Mouse (Mus musculus): Measurements from ENCODE around the gene Foxj1. TPM values are rescaled to one million over a fixed set of nuclear protein-coding genes. Genes with fewer than 3 reads are reported as not detected.

Foxj1 gene
- polyA plus RNA-seq (2017; shearing (Covaris generic)) = 0.24 TPM

DNA sequence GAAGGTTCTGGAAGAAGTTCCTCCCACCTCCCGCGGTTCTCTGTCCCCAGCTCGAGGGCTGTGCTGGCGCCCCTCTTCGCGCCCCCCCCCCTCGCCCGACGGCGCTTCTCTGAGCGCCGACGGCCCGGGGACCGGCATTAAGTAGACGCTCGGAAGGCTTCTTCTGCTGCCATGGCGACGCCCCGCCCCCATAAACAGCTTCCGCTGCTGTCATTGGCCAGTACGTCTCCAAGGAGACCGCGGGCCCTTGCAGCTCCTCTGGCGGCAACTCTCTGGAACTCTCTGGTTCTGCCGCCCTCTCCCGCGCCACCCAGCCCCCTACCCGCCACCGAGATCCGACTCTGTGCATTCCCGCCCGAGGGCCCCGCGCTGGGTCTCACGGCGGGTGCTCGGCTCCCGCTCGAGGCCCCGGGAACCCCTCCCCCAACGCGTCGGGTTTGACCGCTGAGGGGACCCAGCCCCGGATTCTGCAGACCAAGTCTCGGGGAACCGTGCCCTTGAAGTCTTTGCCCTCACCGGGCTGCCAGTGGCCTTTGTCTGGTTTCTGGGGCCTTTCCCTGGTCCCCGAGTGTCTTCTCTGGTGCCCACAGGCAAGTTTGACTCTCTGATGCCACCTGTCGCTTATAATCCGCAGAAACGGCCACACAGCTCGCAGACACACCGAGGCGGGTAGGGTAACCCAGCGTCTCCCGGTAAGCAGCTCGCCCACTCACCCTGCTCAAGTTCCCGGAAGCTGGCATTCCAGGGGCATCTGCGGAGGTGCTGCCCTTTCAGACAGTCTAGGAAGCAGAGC, at the start of gene Foxj1:
Foxj1 (minus strand) TSS at position 156 of the 793 bp plus-strand sequence.

DNA sequence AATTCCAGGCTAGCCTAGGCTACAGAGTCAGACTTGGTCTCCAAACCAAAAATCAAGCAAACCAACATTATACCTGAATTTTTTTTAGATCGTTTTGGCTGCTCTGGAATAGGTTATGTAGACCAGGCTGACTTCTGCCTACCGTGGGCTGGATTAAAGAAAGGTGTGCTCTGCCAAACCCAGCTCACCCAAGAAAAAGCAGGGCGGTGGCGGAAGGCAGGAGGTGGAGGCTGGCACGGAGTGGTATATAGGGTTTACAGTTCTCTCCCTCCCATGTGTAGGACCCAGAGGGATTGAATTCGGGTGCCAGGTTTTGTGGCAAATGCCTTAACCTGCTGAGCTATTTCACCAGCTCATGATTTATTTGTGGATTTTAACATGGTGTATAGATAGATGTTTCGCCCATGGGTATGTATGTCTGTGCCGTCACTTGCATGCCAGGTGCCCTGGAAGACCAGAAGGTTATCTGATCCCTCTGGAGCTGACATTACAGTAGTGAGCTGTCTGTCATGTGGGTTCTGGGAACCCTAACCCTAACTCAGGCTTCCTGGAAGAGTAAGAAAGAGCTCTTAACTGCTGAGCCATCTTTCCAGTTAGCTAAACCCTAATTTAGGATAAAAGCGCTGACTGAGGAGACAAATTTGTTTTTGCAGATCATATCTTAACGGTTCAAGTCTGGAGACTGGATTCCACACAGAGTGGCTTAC, 28.0 kb downstream of the Foxj1 start, which contains the start of gene Exoc7:
Exoc7 (minus strand) TSS at position 215 of the 707 bp plus-strand sequence.

DNA sequence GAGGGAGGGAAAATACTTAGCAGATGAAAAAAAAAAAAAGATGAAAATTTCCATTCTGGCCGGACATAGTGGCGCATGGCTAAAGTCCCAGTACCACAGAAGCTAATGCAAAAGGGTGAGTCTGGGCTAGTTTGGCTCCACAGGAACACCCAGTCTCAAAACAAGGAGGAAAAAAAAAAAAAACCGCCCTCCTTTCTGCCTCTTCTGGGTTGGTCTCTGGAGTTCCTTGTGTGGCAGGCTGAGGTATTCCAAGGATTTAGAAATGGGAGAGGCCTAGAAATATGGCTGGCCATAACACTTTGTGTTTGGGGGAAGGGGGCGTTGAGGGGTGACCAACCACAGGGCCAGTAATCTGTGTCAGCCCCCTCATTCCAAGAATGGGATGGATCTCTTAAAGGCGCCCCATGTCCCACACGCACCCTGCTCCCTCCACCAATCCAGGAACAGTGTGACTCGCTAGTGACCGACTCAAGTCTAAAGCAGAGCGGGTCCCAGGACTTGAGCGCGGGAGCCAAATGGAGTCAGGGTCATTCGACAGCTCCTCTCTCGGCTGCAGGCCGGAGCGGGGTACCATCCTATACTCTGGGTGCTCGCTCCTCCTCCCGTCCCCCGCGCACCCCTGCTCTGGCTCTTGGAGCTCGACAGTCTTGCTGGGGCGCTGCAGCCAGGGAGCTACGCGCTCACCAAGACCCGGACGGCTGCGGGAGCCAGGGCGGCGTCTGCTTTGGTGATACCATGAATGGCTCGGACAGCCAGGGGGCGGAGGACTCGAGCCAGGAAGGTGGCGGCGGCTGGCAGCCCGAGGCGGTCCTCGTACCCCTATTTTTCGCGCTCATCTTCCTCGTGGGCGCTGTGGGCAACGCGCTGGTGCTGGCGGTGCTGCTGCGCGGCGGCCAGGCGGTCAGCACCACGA, 54.2 kb downstream of the Foxj1 start, which contains the start of gene Galr2:
Galr2 (plus strand) TSS at position 189 of the 913 bp plus-strand sequence.

Other genes with a start within 250 kb of the Foxj1 start
- gene Wbp2, start 248.4 kb downstream of the Foxj1 start, polyA plus RNA-seq (2017; shearing (Covaris generic)) = 312 TPM
- 0.50 TPM for gene Trim47, start 208.2 kb downstream of the Foxj1 start, polyA plus RNA-seq (2017; shearing (Covaris generic))
- 12.1 TPM for gene Trim65, start 204.3 kb downstream of the Foxj1 start, polyA plus RNA-seq (2017; shearing (Covaris generic))
- gene Mrpl38, start 196.5 kb downstream of the Foxj1 start, polyA plus RNA-seq (2017; shearing (Covaris generic)) = 73.9 TPM
- 6.1 TPM for gene Fbf1, start 167.2 kb downstream of the Foxj1 start, polyA plus RNA-seq (2017; shearing (Covaris generic))
- 27.9 TPM for gene Ten1, start 136.5 kb downstream of the Foxj1 start, polyA plus RNA-seq (2017; shearing (Covaris generic))
- 20.6 TPM for gene Acox1, start 136.4 kb downstream of the Foxj1 start, polyA plus RNA-seq (2017; shearing (Covaris generic))
- gene Evpl, start 97.3 kb downstream of the Foxj1 start, polyA plus RNA-seq (2017; shearing (Covaris generic)) = 0.10 TPM
- 60.8 TPM for gene Srp68, start 61.2 kb downstream of the Foxj1 start, polyA plus RNA-seq (2017; shearing (Covaris generic))
- not detected for gene Galr2, start 54.5 kb downstream of the Foxj1 start, polyA plus RNA-seq (2017; shearing (Covaris generic))
- 46.4 TPM for gene Exoc7, start 28.2 kb downstream of the Foxj1 start, polyA plus RNA-seq (2017; shearing (Covaris generic))
- gene Rnf157, start 77.6 kb upstream of the Foxj1 start, polyA plus RNA-seq (2017; shearing (Covaris generic)) = 98.2 TPM
- 963 TPM for gene Ubald2, start 98.7 kb upstream of the Foxj1 start, polyA plus RNA-seq (2017; shearing (Covaris generic))
- gene Qrich2, start 130.8 kb upstream of the Foxj1 start, polyA plus RNA-seq (2017; shearing (Covaris generic)) = not detected
- gene Prpsap1, start 158.8 kb upstream of the Foxj1 start, polyA plus RNA-seq (2017; shearing (Covaris generic)) = 118 TPM
- gene Sphk1, start 195.5 kb upstream of the Foxj1 start, polyA plus RNA-seq (2017; shearing (Covaris generic)) = 0.31 TPM
- gene Ube2o, start 246.0 kb upstream of the Foxj1 start, polyA plus RNA-seq (2017; shearing (Covaris generic)) = 16.2 TPM